Mouse (Mus musculus): ENCODE measurements around the gene Scml4. TPM values are rescaled to one million over a fixed set of nuclear protein-coding genes. Genes with fewer than 3 reads are reported as not detected.

Gene Scml4
- total RNA-seq, 2 experiments from 2014 or later, result 2.2 to 3.4 TPM

- peak; percentile 35 to 43 for DNase-seq (ENCODE audit: low spot score in 2 of 2)
- intact Hi-C loops (cut with DNase I), result loop anchor here (10.0 kb wide), 1 partner anchor 482 kb away; no protein-coding TSS in a partner anchor
Observed at GRCm38 (mm10) chr10:42972504-42973172, 112.5 kb downstream of the Scml4 start.

- intact Hi-C loops (cut with DNase I), result loop anchor here (10.0 kb wide), 1 partner anchor 481 kb away; no protein-coding TSS in a partner anchor
- DNase-seq (ENCODE audit: low spot score in 2 of 2), result no peak
Observed at GRCm38 (mm10) chr10:42973537-42973936, 113.4 kb downstream of the Scml4 start.

- intact Hi-C loops (cut with DNase I), result loop anchor here (10.0 kb wide), 1 partner anchor 478 kb away; no protein-coding TSS in a partner anchor
- DNase-seq (ENCODE audit: low spot score in 2 of 2), result no peak
Observed at GRCm38 (mm10) chr10:42976577-42976976, 116.4 kb downstream of the Scml4 start.

- intact Hi-C loops (cut with DNase I), result loop anchor here (10.0 kb wide), 1 partner anchor 476 kb away; no protein-coding TSS in a partner anchor
- DNase-seq (ENCODE audit: low spot score in 2 of 2), result no peak
Observed at GRCm38 (mm10) chr10:42978346-42978745, 118.2 kb downstream of the Scml4 start.

- intact Hi-C loops (cut with DNase I), result no loop called here
- no peak for DNase-seq (ENCODE audit: low spot score in 2 of 2)
Observed at GRCm38 (mm10) chr10:42980999-42981757, 121.0 kb downstream of the Scml4 start.

GRCm38 (mm10) chr10:42984886-42985285, 124.7 kb downstream of the Scml4 start:
- intact Hi-C loops (cut with DNase I), result no loop called here
- no peak for DNase-seq (ENCODE audit: low spot score in 2 of 2)

- DNase-seq (ENCODE audit: low spot score in 2 of 2), result no peak
- intact Hi-C loops (cut with DNase I), result loop anchor here (2.0 kb wide), 1 partner anchor 29 kb away; no protein-coding TSS in a partner anchor
Observed at GRCm38 (mm10) chr10:42987594-42988052, 127.5 kb downstream of the Scml4 start.

- intact Hi-C loops (cut with DNase I), result no loop called here
- DNase-seq (ENCODE audit: low spot score in 2 of 2), result no peak
Observed at GRCm38 (mm10) chr10:42988627-42989026, 128.5 kb downstream of the Scml4 start.

- no peak for DNase-seq (ENCODE audit: low spot score in 2 of 2)
- intact Hi-C loops (cut with DNase I), result no loop called here
Observed at GRCm38 (mm10) chr10:42989910-42990309, 129.7 kb downstream of the Scml4 start.

- DNase-seq (ENCODE audit: low spot score in 2 of 2), result no peak
- intact Hi-C loops (cut with DNase I), result no loop called here
Observed at GRCm38 (mm10) chr10:42991018-42991417, 130.8 kb downstream of the Scml4 start.

- DNase-seq (ENCODE audit: low spot score in 2 of 2), result peak in 1 of 2 experiments; percentile 24
- intact Hi-C loops (cut with DNase I), result no loop called here
Observed at GRCm38 (mm10) chr10:42994331-42994782, 134.2 kb downstream of the Scml4 start.

GRCm38 (mm10) chr10:42995484-42995895, 135.3 kb downstream of the Scml4 start:
- intact Hi-C loops (cut with DNase I), result no loop called here

GRCm38 (mm10) chr10:42997278-42997677, 137.1 kb downstream of the Scml4 start:
- intact Hi-C loops (cut with DNase I), result no loop called here

More at GRCm38 (mm10) chr10:42995484-42995895, 135.3 kb downstream of the Scml4 start:
- no peak for DNase-seq (ENCODE audit: low spot score in 2 of 2)

GRCm38 (mm10) chr10:42999324-42999723, 139.2 kb downstream of the Scml4 start:
- DNase-seq (ENCODE audit: low spot score in 2 of 2), result no peak
- intact Hi-C loops (cut with DNase I), result no loop called here

More at GRCm38 (mm10) chr10:42997278-42997677, 137.1 kb downstream of the Scml4 start:
- no peak for DNase-seq (ENCODE audit: low spot score in 2 of 2)

GRCm38 (mm10) chr10:43001433-43001832, 141.3 kb downstream of the Scml4 start:
- intact Hi-C loops (cut with DNase I), result no loop called here
- no peak for DNase-seq (ENCODE audit: low spot score in 2 of 2)

- intact Hi-C loops (cut with DNase I), result no loop called here
- DNase-seq (ENCODE audit: low spot score in 2 of 2), result no peak
Observed at GRCm38 (mm10) chr10:43002066-43002678, 142.0 kb downstream of the Scml4 start.

- intact Hi-C loops (cut with DNase I), result no loop called here
- no peak for DNase-seq (ENCODE audit: low spot score in 2 of 2)
Observed at GRCm38 (mm10) chr10:43002721-43003465, 142.7 kb downstream of the Scml4 start.

GRCm38 (mm10) chr10:43003466-43003757, 143.2 kb downstream of the Scml4 start:
- intact Hi-C loops (cut with DNase I), result no loop called here

GRCm38 (mm10) chr10:43004174-43004734, 144.1 kb downstream of the Scml4 start:
- no peak for DNase-seq (ENCODE audit: low spot score in 2 of 2)
- intact Hi-C loops (cut with DNase I), result no loop called here

More at GRCm38 (mm10) chr10:43003466-43003757, 143.2 kb downstream of the Scml4 start:
- no peak for DNase-seq (ENCODE audit: low spot score in 2 of 2)

Measured in left cerebral cortex, postnatal 36 days (tissue).